Mouse (Mus musculus): ENCODE measurements around the gene Ptgdr2. TPM values are rescaled to one million over a fixed set of nuclear protein-coding genes. Genes with fewer than 3 reads are reported as not detected.
A peak's percentile ranks its signal among the peaks of the same experiment; 100 is the strongest.

Gene Ptgdr2
- polyA plus RNA-seq, 1 experiment from 2014 or later = 0.10 TPM

DNA sequence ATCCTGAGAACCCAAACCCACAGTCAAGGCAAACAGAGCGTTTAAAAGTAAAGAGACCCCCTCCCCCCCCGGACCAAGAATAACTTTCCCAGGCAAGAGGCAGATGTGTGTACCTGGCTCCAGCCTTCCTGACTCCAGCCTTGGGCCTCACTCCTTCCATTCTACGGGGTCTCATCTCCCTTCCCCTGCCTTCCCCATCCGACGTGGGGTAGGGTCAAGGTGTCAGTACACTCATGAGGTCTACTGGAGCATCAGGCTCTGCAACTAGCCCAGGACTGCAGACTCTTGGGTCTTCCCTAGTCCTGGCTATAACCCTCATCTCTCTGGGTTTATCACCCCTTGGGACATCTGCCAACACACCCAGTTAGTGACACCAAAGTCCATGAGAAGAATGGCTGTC lies 43.2 kb downstream of the Ptgdr2 start:
- Histone ChIP-seq H3K9ac (no peak overlapping the region), H3K9me3 (no peaks in the 10 kb centered on the region), H3K27me3 (no peaks in the 10 kb centered on the region), H3K4me2 (no peak overlapping the region), H3K27ac (no peak overlapping the region), H3K4me1 (peaks cover 13% of the 10 kb centered on the region), H3K4me3 (no peak overlapping the region), H3K36me3 (no peaks in the 10 kb centered on the region)
- no peak for ATAC-seq (ENCODE audit: insufficient number of reproducible peaks, insufficient read depth, low FRiP score, low TSS enrichment, low read depth)
- WGBS = 85% methylated on average over 5 of the region's 5 CpGs

DNA sequence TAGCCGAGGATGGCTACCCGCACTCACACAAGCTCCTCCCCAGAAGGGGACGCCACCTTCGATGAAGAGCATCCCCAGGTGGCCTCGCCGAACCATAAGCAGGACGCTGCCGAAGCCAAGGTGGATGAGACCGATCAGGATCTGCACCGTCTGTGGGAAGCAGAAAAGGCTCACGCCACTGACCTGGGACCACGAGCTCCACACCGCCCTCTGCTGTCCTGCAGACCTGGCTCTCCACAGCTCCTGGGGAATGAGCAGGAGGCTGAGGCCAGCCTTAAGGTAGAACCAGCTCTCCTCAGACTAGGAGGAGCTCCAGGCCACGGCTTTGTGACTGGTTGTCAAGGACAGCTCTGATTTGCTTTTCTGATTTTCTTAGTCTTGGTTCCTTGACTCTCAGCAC lies 46.2 kb downstream of the Ptgdr2 start:
- H3K4me1 ChIP-seq = peaks cover 9% of the 10 kb centered on the region
- no peaks in the 10 kb centered on the region for H3K27me3 ChIP-seq
- no peaks in the 10 kb centered on the region for H3K36me3 ChIP-seq
- no peak overlapping the region for H3K9ac ChIP-seq
- no peak overlapping the region for H3K4me3 ChIP-seq
- peak overlapping the region; percentile 32; the same call in 1 of the 2 replicates for H3K4me2 ChIP-seq
- ATAC-seq (ENCODE audit: insufficient number of reproducible peaks, insufficient read depth, low FRiP score, low TSS enrichment, low read depth) = no peak
- 21% methylated on average over 14 of the region's 14 CpGs for WGBS
- no peak overlapping the region for H3K27ac ChIP-seq
- no peaks in the 10 kb centered on the region for H3K9me3 ChIP-seq

- Histone ChIP-seq H3K9me3 (no peaks in the 10 kb centered on the region), H3K36me3 (no peaks in the 10 kb centered on the region), H3K9ac (no peak overlapping the region), H3K4me2 (no peak overlapping the region), H3K27ac (no peak overlapping the region), H3K4me3 (no peak overlapping the region), H3K4me1 (peaks cover 4% of the 10 kb centered on the region; the same call in 1 of the 2 replicates), H3K27me3 (no peaks in the 10 kb centered on the region)
- WGBS = 72% methylated on average over 13 of the region's 13 CpGs
- ATAC-seq (ENCODE audit: insufficient number of reproducible peaks, insufficient read depth, low FRiP score, low TSS enrichment, low read depth) = no peak
These were observed 47.6 kb downstream of the Ptgdr2 start for GRCm38 (mm10) chr19:10984551-10984950.

GRCm38 (mm10) chr19:10985889-10986288 lies 48.9 kb downstream of the Ptgdr2 start:
- ATAC-seq (ENCODE audit: insufficient number of reproducible peaks, insufficient read depth, low FRiP score, low TSS enrichment, low read depth) = no peak
- Histone ChIP-seq H3K9me3 (no peaks in the 10 kb centered on the region), H3K9ac (no peak overlapping the region), H3K27ac (no peak overlapping the region), H3K4me3 (no peak overlapping the region), H3K4me1 (no peaks in the 10 kb centered on the region), H3K36me3 (no peaks in the 10 kb centered on the region), H3K27me3 (no peaks in the 10 kb centered on the region), H3K4me2 (no peak overlapping the region)
- 85% methylated on average over 4 of the region's 4 CpGs for WGBS

GRCm38 (mm10) chr19:10988563-10988962 lies 51.6 kb downstream of the Ptgdr2 start:
- Histone ChIP-seq H3K36me3 (no peaks in the 10 kb centered on the region), H3K9me3 (no peaks in the 10 kb centered on the region), H3K4me3 (no peak overlapping the region), H3K9ac (no peak overlapping the region), H3K27ac (no peak overlapping the region), H3K27me3 (no peaks in the 10 kb centered on the region), H3K4me2 (no peak overlapping the region), H3K4me1 (no peaks in the 10 kb centered on the region)
- ATAC-seq (ENCODE audit: insufficient number of reproducible peaks, insufficient read depth, low FRiP score, low TSS enrichment, low read depth) = no peak
- WGBS = 92% methylated on average over 1 of the region's 1 CpGs

- ATAC-seq (ENCODE audit: insufficient number of reproducible peaks, insufficient read depth, low FRiP score, low TSS enrichment, low read depth) = no peak
- WGBS = 56% methylated on average over 1 of the region's 1 CpGs
These were observed 53.8 kb downstream of the Ptgdr2 start for GRCm38 (mm10) chr19:10990751-10991150.

DNA sequence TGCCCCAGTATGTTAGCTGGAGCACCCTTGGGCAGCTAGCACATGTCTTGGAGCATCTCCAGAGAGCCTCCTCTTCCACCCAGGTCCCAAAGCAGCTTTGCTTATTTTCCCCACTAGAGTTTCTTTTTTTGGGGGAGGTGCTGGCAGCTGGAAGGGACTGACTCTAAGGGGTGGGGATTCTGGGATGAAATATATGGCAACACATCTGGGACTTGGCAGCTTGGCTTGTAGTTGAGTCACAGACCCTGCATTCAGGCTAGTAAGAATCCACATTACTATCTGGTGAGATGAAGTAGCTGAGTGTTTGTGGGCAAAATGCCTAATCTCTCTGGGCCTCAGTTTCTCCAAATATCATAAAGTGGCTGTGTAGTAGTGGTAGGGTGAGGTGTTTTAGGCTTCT lies 55.0 kb downstream of the Ptgdr2 start:
- no peaks in the 10 kb centered on the region for H3K27me3 ChIP-seq
- no peak overlapping the region for H3K9ac ChIP-seq
- no peak overlapping the region for H3K27ac ChIP-seq
- no peaks in the 10 kb centered on the region for H3K36me3 ChIP-seq
- H3K4me2 ChIP-seq = no peak overlapping the region
- no peak overlapping the region for H3K4me3 ChIP-seq
- H3K9me3 ChIP-seq = no peaks in the 10 kb centered on the region
- no peak for ATAC-seq (ENCODE audit: insufficient number of reproducible peaks, insufficient read depth, low FRiP score, low TSS enrichment, low read depth)
- no peaks in the 10 kb centered on the region for H3K4me1 ChIP-seq

More at GRCm38 (mm10) chr19:10990751-10991150, 53.8 kb downstream of the Ptgdr2 start:
- H3K9me3 ChIP-seq = no peaks in the 10 kb centered on the region
- H3K4me1 ChIP-seq = no peaks in the 10 kb centered on the region
- H3K36me3 ChIP-seq = no peaks in the 10 kb centered on the region
- H3K4me3 ChIP-seq = no peak overlapping the region
- H3K27me3 ChIP-seq = no peaks in the 10 kb centered on the region
- no peak overlapping the region for H3K9ac ChIP-seq
- H3K4me2 ChIP-seq = no peak overlapping the region
- H3K27ac ChIP-seq = no peak overlapping the region

Other genes with a start within 250 kb of the Ptgdr2 start
- gene Vps37c, start 248.4 kb upstream of the Ptgdr2 start, polyA plus RNA-seq (2015; fragmentation: Nextera tagmentation; extraction: Ambion mirVana) = 36.4 and 36.8 TPM in 2 replicates
- gene Cd5, start 198.2 kb upstream of the Ptgdr2 start, polyA plus RNA-seq (2015; fragmentation: Nextera tagmentation; extraction: Ambion mirVana) = 0.41 and 0.42 TPM in 2 replicates
- gene Cd6, start 107.1 kb upstream of the Ptgdr2 start, polyA plus RNA-seq (2015; fragmentation: Nextera tagmentation; extraction: Ambion mirVana) = 0.08 and 0.15 TPM in 2 replicates
- gene Slc15a3, start 97.4 kb upstream of the Ptgdr2 start, polyA plus RNA-seq (2015; fragmentation: Nextera tagmentation; extraction: Ambion mirVana) = 0.34 and 0.41 TPM in 2 replicates
- 99.9 and 107 TPM in 2 replicates for gene Tmem132a, start 67.2 kb upstream of the Ptgdr2 start, polyA plus RNA-seq (2015; fragmentation: Nextera tagmentation; extraction: Ambion mirVana)
- gene Tmem109, start 55.2 kb upstream of the Ptgdr2 start, polyA plus RNA-seq (2015; fragmentation: Nextera tagmentation; extraction: Ambion mirVana) = 82.6 and 87.1 TPM in 2 replicates
- 45.3 and 47.5 TPM in 2 replicates for gene Prpf19, start 41.9 kb upstream of the Ptgdr2 start, polyA plus RNA-seq (2015; fragmentation: Nextera tagmentation; extraction: Ambion mirVana)
- gene Zp1, start 16.5 kb upstream of the Ptgdr2 start, polyA plus RNA-seq (2015; fragmentation: Nextera tagmentation; extraction: Ambion mirVana) = not detected in 2 replicates
- gene Ccdc86, start 12.1 kb downstream of the Ptgdr2 start, polyA plus RNA-seq (2015; fragmentation: Nextera tagmentation; extraction: Ambion mirVana) = 27.4 and 31.6 TPM in 2 replicates
- not detected in 2 replicates for gene Ms4a10, start 37.5 kb downstream of the Ptgdr2 start, polyA plus RNA-seq (2015; fragmentation: Nextera tagmentation; extraction: Ambion mirVana)
- gene Ms4a15, start 56.1 kb downstream of the Ptgdr2 start, polyA plus RNA-seq (2015; fragmentation: Nextera tagmentation; extraction: Ambion mirVana) = not detected in 2 replicates
- not detected in 2 replicates for gene Ms4a18, start 80.9 kb downstream of the Ptgdr2 start, polyA plus RNA-seq (2015; fragmentation: Nextera tagmentation; extraction: Ambion mirVana)
- not detected in 2 replicates for gene Ms4a8a, start 143.9 kb downstream of the Ptgdr2 start, polyA plus RNA-seq (2015; fragmentation: Nextera tagmentation; extraction: Ambion mirVana)
- not detected in 2 replicates for gene 1700017D01Rik, start 193.7 kb downstream of the Ptgdr2 start, polyA plus RNA-seq (2015; fragmentation: Nextera tagmentation; extraction: Ambion mirVana)
- not detected in 2 replicates for gene 1700025F22Rik, start 228.2 kb downstream of the Ptgdr2 start, polyA plus RNA-seq (2015; fragmentation: Nextera tagmentation; extraction: Ambion mirVana)

Data from embryonic facial prominence, embryonic 13.5 days (tissue).